Mouse (Mus musculus) C2C12 (cell line): Measurements from ENCODE around the gene Olfr1132. TPM values are rescaled to one million over a fixed set of nuclear protein-coding genes. Genes with fewer than 3 reads are reported as not detected.

Source experiments
- polyA plus RNA-seq: library from polyadenylated mRNA; unstranded; fragments of >200 nt; fragmentation: generic; extraction: Trizol; gene quantifications from one replicate; pipeline ENCODE4 v1.2.1, GENCODE M21; 2012; ENCODE audit warnings: missing spikeins

Olfr1132 gene
- polyA plus RNA-seq, 1 experiment: not detected

Other genes with a start within 250 kb of the Olfr1132 start
- not detected for gene Olfr1123, start 220.9 kb downstream of the Olfr1132 start, polyA plus RNA-seq
- not detected for gene Olfr1124, start 207.3 kb downstream of the Olfr1132 start, polyA plus RNA-seq
- not detected for gene Olfr1126, start 183.6 kb downstream of the Olfr1132 start, polyA plus RNA-seq
- gene Pramel7, start 140.4 kb downstream of the Olfr1132 start, polyA plus RNA-seq: not detected
- gene Pramel6, start 131.0 kb downstream of the Olfr1132 start, polyA plus RNA-seq: not detected
- gene Olfr153, start 105.7 kb downstream of the Olfr1132 start, polyA plus RNA-seq: not detected
- not detected for gene Olfr1128, start 92.0 kb downstream of the Olfr1132 start, polyA plus RNA-seq
- gene Olfr1129, start 63.6 kb downstream of the Olfr1132 start, polyA plus RNA-seq: not detected
- not detected for gene Olfr1130, start 31.3 kb downstream of the Olfr1132 start, polyA plus RNA-seq
- not detected for gene Olfr1131, start 10.4 kb downstream of the Olfr1132 start, polyA plus RNA-seq
- gene Olfr1133, start 9.8 kb upstream of the Olfr1132 start, polyA plus RNA-seq: not detected
- gene Olfr1134, start 20.9 kb upstream of the Olfr1132 start, polyA plus RNA-seq: not detected
- not detected for gene Olfr1135, start 36.1 kb upstream of the Olfr1132 start, polyA plus RNA-seq
- gene Olfr1136, start 56.4 kb upstream of the Olfr1132 start, polyA plus RNA-seq: not detected
- gene Olfr1137, start 75.6 kb upstream of the Olfr1132 start, polyA plus RNA-seq: not detected
- not detected for gene Olfr1138, start 102.4 kb upstream of the Olfr1132 start, polyA plus RNA-seq
- gene Olfr1140, start 106.2 kb upstream of the Olfr1132 start, polyA plus RNA-seq: not detected
- gene Olfr1141, start 116.5 kb upstream of the Olfr1132 start, polyA plus RNA-seq: not detected
- gene Olfr152, start 141.9 kb upstream of the Olfr1132 start, polyA plus RNA-seq: not detected
- not detected for gene Olfr1143, start 163.1 kb upstream of the Olfr1132 start, polyA plus RNA-seq
- gene Olfr1145, start 172.3 kb upstream of the Olfr1132 start, polyA plus RNA-seq: not detected
- gene Olfr1148, start 193.0 kb upstream of the Olfr1132 start, polyA plus RNA-seq: not detected
- not detected for gene Olfr1150-ps1, start 206.5 kb upstream of the Olfr1132 start, polyA plus RNA-seq
- not detected for gene Olfr1151, start 218.3 kb upstream of the Olfr1132 start, polyA plus RNA-seq
- not detected for gene Olfr1152, start 229.0 kb upstream of the Olfr1132 start, polyA plus RNA-seq